Mouse (Mus musculus): ENCODE measurements around the gene Aicda.

- no peak for TF ChIP-seq POLR2A (IDR thresholded peaks at IDR 0.05; ENCODE audit: borderline replicate concordance, extremely low read depth, low read depth, low read length)
- no peak for TF ChIP-seq CTCF (IDR thresholded peaks at IDR 0.05; ENCODE audit: insufficient read depth, low read length)
Measured at GRCm38 (mm10) chr6:122579086-122579485, 25.5 kb downstream of the Aicda start.

Data from lung, adult 2 months (tissue).